Mouse (Mus musculus): ENCODE results near the gene Col8a2. TPM values are rescaled to one million over a fixed set of nuclear protein-coding genes. Genes with fewer than 3 reads are reported as not detected.

Col8a2 gene
- polyA plus RNA-seq, 1 experiment from 2014 or later, result 9.9 TPM

- Histone ChIP-seq H3K4me3 (replicated peaks; ENCODE audit: low read length) (no peak overlapping the region), H3K9ac (0 out of 2 replicates have a peak overlapping the region, but pooled peaks have one; percentile 0), H3K9me3 (ENCODE audit: control insufficient read depth, low read length) (no peaks in the 10 kb centered on the region), H3K27ac (peak overlapping the region; percentile 61), H3K4me1 (replicated peaks; ENCODE audit: control insufficient read depth, insufficient read depth, low read length) (peaks cover 40% of the 10 kb centered on the region), H3K36me3 (replicated peaks; ENCODE audit: control insufficient read depth, insufficient read depth) (no peaks in the 10 kb centered on the region), H3K27me3 (ENCODE audit: control insufficient read depth, insufficient read depth, low read length) (no peaks in the 10 kb centered on the region), H3K4me2 (replicated peaks) (no peak overlapping the region)
- 30% methylated on average over 3 of the region's 3 CpGs for WGBS
- DNase-seq (ENCODE audit: low spot score) (no peak), ATAC-seq (ENCODE audit: low FRiP score) (no peak)
Observed at GRCm38 (mm10) chr4:126259063-126259462, 27.5 kb upstream of the Col8a2 start.

- 3% methylated on average over 15 of the region's 15 CpGs for WGBS
- H3K4me1 ChIP-seq (replicated peaks; ENCODE audit: control insufficient read depth, insufficient read depth, low read length), result peaks cover 34% of the 10 kb centered on the region
- 0 out of 2 replicates have a peak overlapping the region, but pooled peaks have one; percentile 0 for H3K9ac ChIP-seq
- H3K9me3 ChIP-seq (ENCODE audit: control insufficient read depth, low read length), result no peaks in the 10 kb centered on the region
- ATAC-seq (ENCODE audit: low FRiP score), result no peak
- peak overlapping the region; percentile 61 for H3K27ac ChIP-seq
- H3K4me2 ChIP-seq (replicated peaks), result peak overlapping the region; percentile 31
- no peaks in the 10 kb centered on the region for H3K27me3 ChIP-seq (ENCODE audit: control insufficient read depth, insufficient read depth, low read length)
- no peaks in the 10 kb centered on the region for H3K36me3 ChIP-seq (replicated peaks; ENCODE audit: control insufficient read depth, insufficient read depth)
- no peak overlapping the region for H3K4me3 ChIP-seq (replicated peaks; ENCODE audit: low read length)
- peak; percentile 46 for DNase-seq (ENCODE audit: low spot score)
Observed at GRCm38 (mm10) chr4:126259523-126260160, 27.0 kb upstream of the Col8a2 start.

- DNase-seq (ENCODE audit: low spot score) (no peak), ATAC-seq (ENCODE audit: low FRiP score) (no peak)
- Histone ChIP-seq H3K27me3 (ENCODE audit: control insufficient read depth, insufficient read depth, low read length) (no peaks in the 10 kb centered on the region), H3K4me3 (replicated peaks; ENCODE audit: low read length) (no peak overlapping the region), H3K36me3 (replicated peaks; ENCODE audit: control insufficient read depth, insufficient read depth) (peaks cover 7% of the 10 kb centered on the region; the same call in 1 of the 2 replicates), H3K4me2 (replicated peaks) (no peak overlapping the region), H3K4me1 (replicated peaks; ENCODE audit: control insufficient read depth, insufficient read depth, low read length) (peaks cover 33% of the 10 kb centered on the region), H3K27ac (peak overlapping the region; percentile 61; the same call in 1 of the 2 replicates), H3K9me3 (ENCODE audit: control insufficient read depth, low read length) (no peaks in the 10 kb centered on the region), H3K9ac (no peak overlapping the region)
- 12% methylated on average over 10 of the region's 10 CpGs for WGBS
Observed at GRCm38 (mm10) chr4:126260520-126261201, 25.9 kb upstream of the Col8a2 start.

DNA sequence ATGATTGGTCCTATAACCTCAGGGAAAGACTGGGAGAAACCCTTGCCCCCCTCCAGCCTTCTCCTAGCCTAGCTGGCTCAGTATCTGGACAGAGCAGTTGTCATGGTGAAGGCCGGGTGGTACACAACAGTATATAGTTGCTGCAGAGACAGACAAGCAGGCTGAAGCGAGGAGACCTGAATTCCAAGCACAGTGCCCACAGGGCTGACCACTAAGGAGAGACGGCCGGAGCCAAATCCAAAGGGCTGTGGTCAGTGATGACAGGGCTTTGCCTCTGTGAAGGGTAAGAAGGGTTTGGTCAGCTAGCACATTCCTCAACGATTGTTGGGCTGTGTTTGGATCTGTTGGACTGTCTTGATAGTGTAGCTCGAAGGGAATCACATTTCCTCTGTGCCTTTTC, 25.3 kb upstream of the Col8a2 start:
- whole genome bisulfite sequencing, result 76% methylated on average over 6 of the region's 6 CpGs
- DNase-seq (ENCODE audit: low spot score) (no peak), ATAC-seq (ENCODE audit: low FRiP score) (no peak)
- H3K36me3 ChIP-seq (replicated peaks; ENCODE audit: control insufficient read depth, insufficient read depth), result peaks cover 7% of the 10 kb centered on the region; the same call in 1 of the 2 replicates
- no peaks in the 10 kb centered on the region for H3K27me3 ChIP-seq (ENCODE audit: control insufficient read depth, insufficient read depth, low read length)
- no peak overlapping the region for H3K4me3 ChIP-seq (replicated peaks; ENCODE audit: low read length)
- no peak overlapping the region for H3K4me2 ChIP-seq (replicated peaks)
- H3K4me1 ChIP-seq (replicated peaks; ENCODE audit: control insufficient read depth, insufficient read depth, low read length), result peaks cover 33% of the 10 kb centered on the region
- H3K9me3 ChIP-seq (ENCODE audit: control insufficient read depth, low read length), result no peaks in the 10 kb centered on the region
- H3K27ac ChIP-seq, result no peak overlapping the region
- no peak overlapping the region for H3K9ac ChIP-seq

DNA sequence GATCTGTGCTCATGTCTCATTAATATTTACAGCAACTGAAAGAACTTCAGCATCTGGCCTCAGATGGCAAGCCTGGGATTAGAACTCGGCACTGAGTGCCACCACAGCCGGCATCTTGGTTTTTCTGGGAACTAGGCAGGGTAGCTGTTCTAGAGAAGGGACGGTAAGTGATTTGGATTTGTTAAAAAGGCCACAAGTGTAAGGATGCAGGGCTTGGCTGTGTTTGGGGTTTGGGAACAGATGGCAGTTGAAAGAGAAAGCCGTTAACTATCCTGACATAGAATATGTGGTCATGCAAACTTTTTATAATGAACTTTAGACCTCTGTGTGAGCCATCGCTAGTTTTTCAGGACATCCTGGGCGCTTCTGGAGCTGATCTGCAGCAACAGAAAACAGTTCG, 24.9 kb upstream of the Col8a2 start:
- H3K27ac ChIP-seq, result no peak overlapping the region
- H3K9ac ChIP-seq, result no peak overlapping the region
- no peak overlapping the region for H3K4me3 ChIP-seq (replicated peaks; ENCODE audit: low read length)
- H3K27me3 ChIP-seq (ENCODE audit: control insufficient read depth, insufficient read depth, low read length), result no peaks in the 10 kb centered on the region
- peaks cover 33% of the 10 kb centered on the region for H3K4me1 ChIP-seq (replicated peaks; ENCODE audit: control insufficient read depth, insufficient read depth, low read length)
- DNase-seq (ENCODE audit: low spot score), result no peak
- H3K4me2 ChIP-seq (replicated peaks), result no peak overlapping the region
- WGBS, result 50% methylated on average over 7 of the region's 7 CpGs
- ATAC-seq (ENCODE audit: low FRiP score), result no peak
- H3K36me3 ChIP-seq (replicated peaks; ENCODE audit: control insufficient read depth, insufficient read depth), result peaks cover 7% of the 10 kb centered on the region; the same call in 1 of the 2 replicates
- H3K9me3 ChIP-seq (ENCODE audit: control insufficient read depth, low read length), result no peaks in the 10 kb centered on the region

DNA sequence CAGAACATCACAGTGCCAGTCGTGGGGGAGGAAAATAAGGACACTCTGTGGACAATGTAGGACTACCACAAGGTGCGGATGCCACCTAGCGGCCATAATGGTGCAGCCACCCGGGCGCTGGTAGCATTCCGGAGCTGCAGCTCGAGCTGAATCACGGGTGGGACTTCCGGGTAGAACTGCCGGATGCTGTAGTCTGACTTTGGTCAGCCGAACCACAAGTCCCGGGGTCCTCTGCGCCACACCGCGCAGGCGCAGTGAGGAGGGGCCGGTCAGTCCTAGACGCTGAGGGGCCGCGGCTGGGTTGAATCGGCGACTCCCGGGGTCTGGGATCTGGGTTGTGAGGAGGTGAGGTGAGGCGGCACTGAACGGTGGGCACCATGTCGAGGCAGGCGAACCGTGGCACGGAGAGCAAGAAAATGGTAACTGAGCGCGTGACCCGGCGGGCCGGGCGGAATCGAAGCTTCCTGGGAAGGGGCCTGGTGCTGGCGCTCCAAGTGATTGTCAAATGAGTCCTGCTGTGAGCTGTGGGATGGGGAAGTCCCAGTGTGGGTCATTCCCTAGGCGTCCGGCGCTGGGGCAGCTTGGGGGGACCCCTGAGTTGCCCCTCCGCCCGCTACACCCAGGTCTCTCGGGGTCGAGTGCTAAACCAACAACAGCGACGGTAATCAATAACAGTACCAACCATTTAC, 24.3 kb upstream of the Col8a2 start, which contains the start of gene Trappc3:
Gene Trappc3, plus strand, starts transcription at position 207 of the 689 bp plus-strand sequence.
- H3K27me3 ChIP-seq (ENCODE audit: control insufficient read depth, insufficient read depth, low read length), result no peaks in the 10 kb centered on the region
- DNase-seq (ENCODE audit: low spot score) (peak; percentile 99), ATAC-seq (ENCODE audit: low FRiP score) (peak; percentile 96)
- peak within 1 kb of the TSS; percentile 86 for H3K9ac ChIP-seq
- H3K9me3 ChIP-seq (ENCODE audit: control insufficient read depth, low read length), result no peaks in the 10 kb centered on the region
- H3K4me1 ChIP-seq (replicated peaks; ENCODE audit: control insufficient read depth, insufficient read depth, low read length), result peaks cover 28% of the 10 kb centered on the region
- peaks cover 7% of the 10 kb centered on the region; the same call in 1 of the 2 replicates for H3K36me3 ChIP-seq (replicated peaks; ENCODE audit: control insufficient read depth, insufficient read depth)
- under 1% methylated on average over 46 of the region's 46 CpGs for WGBS
- H3K4me3 ChIP-seq (replicated peaks; ENCODE audit: low read length), result peak within 1 kb of the TSS; percentile 83
- peak within 1 kb of the TSS; percentile 85 for H3K4me2 ChIP-seq (replicated peaks)
- H3K27ac ChIP-seq, result peak within 1 kb of the TSS; percentile 57

DNA sequence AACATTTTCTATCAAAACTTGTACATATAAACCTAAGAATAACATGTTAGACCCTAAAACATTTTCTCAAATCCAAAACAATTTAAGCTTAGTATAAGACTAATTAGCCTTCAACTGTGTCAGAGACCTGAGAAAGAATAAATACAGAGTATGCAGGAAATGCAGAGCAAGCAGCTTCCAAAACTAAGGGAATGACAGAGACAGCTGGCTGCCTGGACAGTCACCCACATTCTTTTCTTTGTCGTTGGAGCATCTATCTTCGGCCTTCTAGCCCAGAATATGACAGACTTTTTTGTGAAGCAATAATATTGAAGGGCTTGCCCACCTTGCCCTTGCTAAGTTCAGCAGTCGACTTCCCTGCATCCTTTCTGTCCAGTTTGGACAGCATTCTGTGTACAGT, 17.3 kb upstream of the Col8a2 start:
- Histone ChIP-seq H3K27ac (no peak overlapping the region), H3K4me1 (replicated peaks; ENCODE audit: control insufficient read depth, insufficient read depth, low read length) (no peaks in the 10 kb centered on the region), H3K4me3 (replicated peaks; ENCODE audit: low read length) (no peak overlapping the region), H3K9ac (no peak overlapping the region), H3K36me3 (replicated peaks; ENCODE audit: control insufficient read depth, insufficient read depth) (peaks cover 22% of the 10 kb centered on the region), H3K9me3 (ENCODE audit: control insufficient read depth, low read length) (no peaks in the 10 kb centered on the region), H3K27me3 (ENCODE audit: control insufficient read depth, insufficient read depth, low read length) (no peaks in the 10 kb centered on the region), H3K4me2 (replicated peaks) (no peak overlapping the region)
- 82% methylated on average over 3 of the region's 3 CpGs for WGBS
- DNase-seq (ENCODE audit: low spot score), result no peak
- no peak for ATAC-seq (ENCODE audit: low FRiP score)

- no peaks in the 10 kb centered on the region for H3K9me3 ChIP-seq (ENCODE audit: control insufficient read depth, low read length)
- no peak for ATAC-seq (ENCODE audit: low FRiP score)
- no peaks in the 10 kb centered on the region for H3K27me3 ChIP-seq (ENCODE audit: control insufficient read depth, insufficient read depth, low read length)
- H3K36me3 ChIP-seq (replicated peaks; ENCODE audit: control insufficient read depth, insufficient read depth), result peaks cover 32% of the 10 kb centered on the region
- H3K4me1 ChIP-seq (replicated peaks; ENCODE audit: control insufficient read depth, insufficient read depth, low read length), result no peaks in the 10 kb centered on the region
- 80% methylated on average over 13 of the region's 13 CpGs for WGBS
- H3K4me2 ChIP-seq (replicated peaks), result no peak overlapping the region
- H3K27ac ChIP-seq, result no peak overlapping the region
- H3K9ac ChIP-seq, result no peak overlapping the region
- no peak for DNase-seq (ENCODE audit: low spot score)
- H3K4me3 ChIP-seq (replicated peaks; ENCODE audit: low read length), result no peak overlapping the region
Observed at GRCm38 (mm10) chr4:126273753-126274152, 12.8 kb upstream of the Col8a2 start.

- no peak overlapping the region for H3K27ac ChIP-seq
- ATAC-seq (ENCODE audit: low FRiP score) (no peak), DNase-seq (ENCODE audit: low spot score) (no peak)
- no peaks in the 10 kb centered on the region for H3K4me1 ChIP-seq (replicated peaks; ENCODE audit: control insufficient read depth, insufficient read depth, low read length)
- no peaks in the 10 kb centered on the region for H3K9me3 ChIP-seq (ENCODE audit: control insufficient read depth, low read length)
- H3K4me2 ChIP-seq (replicated peaks), result no peak overlapping the region
- no peaks in the 10 kb centered on the region for H3K27me3 ChIP-seq (ENCODE audit: control insufficient read depth, insufficient read depth, low read length)
- peaks cover 32% of the 10 kb centered on the region for H3K36me3 ChIP-seq (replicated peaks; ENCODE audit: control insufficient read depth, insufficient read depth)
- H3K9ac ChIP-seq, result no peak overlapping the region
- WGBS, result 84% methylated on average over 4 of the region's 4 CpGs
- no peak overlapping the region for H3K4me3 ChIP-seq (replicated peaks; ENCODE audit: low read length)
Observed at GRCm38 (mm10) chr4:126275081-126275480, 11.5 kb upstream of the Col8a2 start.

Measured in hindbrain, embryonic 14.5 days (tissue).